Mouse (Mus musculus) gastrocnemius, postnatal 10 days (tissue): ENCODE results near the gene Capsl. TPM values are rescaled to one million over a fixed set of nuclear protein-coding genes. Genes with fewer than 3 reads are reported as not detected.
A peak's percentile ranks its signal among the peaks of the same experiment; 100 is the strongest.

Source experiments
- DNase-seq: peaks from one replicate; pipeline ENCODE4 v3.0.0; 2021; ENCODE audit warnings: mixed read lengths
- long read RNA-seq, 2 experiments: library from polyadenylated mRNA; stranded (forward); transcript quantifications; one replicate each; pipeline ENCODE4 v2.0.0; 2021
- total RNA-seq, 2 experiments: library from RNA; stranded (reverse); gene quantifications; 2 replicates each; pipeline ENCODE4 v1.2.3; 2021

Gene Capsl
- total RNA-seq: not detected
- long read RNA-seq, experiment 1: 0 reads
- long read RNA-seq, experiment 2: 0 reads

DNA sequence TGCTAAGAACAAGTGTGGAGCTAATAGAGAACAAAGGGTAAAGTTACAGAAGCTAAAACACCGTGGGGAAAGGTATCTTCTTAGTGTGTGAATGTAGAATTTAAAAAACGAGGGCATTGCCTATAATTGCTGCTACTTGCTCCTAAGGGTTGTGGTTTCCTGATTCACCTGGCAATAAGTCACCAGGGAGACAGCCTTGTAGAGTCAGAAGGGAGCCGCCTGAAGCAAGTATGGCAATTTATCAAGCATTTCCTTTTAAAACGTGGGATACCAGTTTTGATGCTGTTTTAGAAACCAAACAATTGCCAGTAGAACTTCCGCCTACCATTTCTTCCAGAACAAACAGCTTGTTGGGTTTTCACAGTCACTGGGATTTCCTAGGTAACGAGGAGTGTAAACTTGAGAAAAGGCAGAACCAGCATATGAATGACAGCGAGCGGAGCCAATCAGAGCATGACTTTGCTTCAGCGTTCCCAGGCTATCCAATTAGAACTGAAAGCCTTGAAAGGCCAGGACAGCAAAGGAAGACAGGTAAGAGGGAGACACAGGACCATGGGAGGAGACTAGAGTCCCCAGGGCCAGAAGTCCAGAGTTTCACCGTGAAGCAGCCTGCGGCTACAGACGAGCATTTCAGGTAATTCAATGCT is at the start of gene Capsl:
TSS of gene Capsl (plus strand) at position 495 of the 647 bp plus-strand sequence.
- DNase-seq: peak; percentile 5

DNA sequence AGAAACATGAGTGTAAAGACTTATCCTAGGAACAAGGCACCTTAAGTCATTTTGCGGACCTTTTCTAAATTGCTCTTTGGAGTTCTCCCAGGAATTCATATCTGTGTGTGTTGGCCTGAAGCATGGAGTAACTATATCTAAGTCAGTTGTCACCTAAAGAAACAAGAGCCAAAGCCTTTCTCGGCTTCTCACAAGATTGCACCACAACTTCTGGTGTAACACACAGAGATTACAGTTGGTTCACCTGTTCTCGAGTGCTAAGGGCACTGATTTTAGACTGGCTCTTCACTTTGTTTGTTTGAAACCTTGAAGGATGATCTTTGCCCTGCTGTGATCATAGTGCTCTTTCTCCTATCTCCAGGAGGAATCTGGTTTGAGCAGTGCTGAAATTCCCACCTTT is 26.4 kb upstream of the Capsl start:
- no peak for DNase-seq

DNA sequence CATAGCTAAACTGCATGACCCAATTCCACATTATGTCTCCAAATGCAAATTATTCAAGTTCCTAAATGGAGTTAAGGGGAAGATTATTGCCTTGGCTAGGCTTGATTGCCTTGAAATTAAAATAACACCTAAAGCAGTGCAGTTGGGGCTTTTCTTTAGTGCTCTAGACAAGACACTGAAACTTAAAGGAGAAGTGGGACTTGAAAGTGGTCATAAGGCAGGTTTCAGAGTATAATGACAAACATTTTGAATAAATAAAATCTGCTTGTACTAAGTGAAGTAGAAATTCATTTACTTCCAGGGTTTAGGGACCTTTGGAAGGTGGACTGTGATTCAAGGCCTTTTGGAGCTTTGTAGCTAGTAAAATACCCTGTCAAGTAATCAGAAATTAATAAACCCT is 14.7 kb upstream of the Capsl start:
- DNase-seq: no peak

DNA sequence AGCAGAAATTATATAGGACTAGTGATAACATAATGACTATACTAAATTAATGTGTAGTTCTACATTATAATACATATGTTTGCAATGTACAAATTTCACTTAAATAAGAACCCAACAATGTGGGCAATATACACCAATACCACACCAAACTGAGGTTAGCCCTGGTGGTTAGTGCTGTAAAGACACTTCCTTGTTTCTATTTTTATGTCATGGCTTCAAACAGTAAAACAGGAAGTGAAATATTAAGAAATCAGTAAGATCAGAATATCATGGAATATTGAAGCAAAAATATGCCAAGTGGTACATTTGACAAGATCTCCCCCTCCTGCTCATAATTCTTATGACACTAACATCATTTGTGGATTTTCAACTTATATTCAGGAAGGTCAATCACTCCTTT is 8.0 kb upstream of the Capsl start:
- no peak for DNase-seq

DNA sequence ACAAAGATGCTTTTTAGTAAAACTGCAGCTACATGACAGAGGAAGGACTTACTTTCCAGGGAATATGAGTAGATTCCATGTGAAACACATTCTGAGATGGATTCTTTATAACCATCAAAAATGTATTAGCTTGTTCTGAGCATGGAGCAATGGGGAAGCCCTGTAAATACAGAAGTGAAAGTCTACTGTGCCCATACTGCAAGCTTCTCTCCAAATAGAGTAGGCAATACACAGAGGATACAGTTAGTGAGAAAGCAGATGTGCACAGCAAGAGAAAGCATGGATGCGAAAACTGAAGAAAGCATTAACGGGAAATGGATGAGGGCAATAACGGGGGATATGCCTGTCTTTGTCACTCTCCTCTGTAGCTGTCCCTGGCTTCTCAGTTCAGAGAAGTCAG is 6.0 kb upstream of the Capsl start:
- no peak for DNase-seq

DNA sequence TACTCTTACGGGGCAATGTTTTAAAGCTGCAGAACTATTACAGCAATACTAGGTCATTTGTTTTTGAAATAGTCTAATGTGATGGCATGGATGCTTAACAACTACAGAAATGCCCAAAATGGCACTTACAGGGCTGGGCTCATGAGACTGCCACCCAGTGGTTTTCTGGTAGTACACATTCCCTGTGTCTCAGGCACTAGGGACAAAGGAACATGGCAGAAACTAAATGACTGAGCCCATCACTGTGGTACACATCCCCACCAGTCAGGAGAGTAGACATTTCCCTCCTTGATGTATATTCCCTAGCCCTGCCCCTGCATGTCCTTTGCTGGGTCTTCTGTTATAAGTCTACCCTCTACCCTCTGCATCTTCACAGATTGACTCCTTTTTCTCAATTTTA is 16.2 kb downstream of the Capsl start:
- DNase-seq: no peak

DNA sequence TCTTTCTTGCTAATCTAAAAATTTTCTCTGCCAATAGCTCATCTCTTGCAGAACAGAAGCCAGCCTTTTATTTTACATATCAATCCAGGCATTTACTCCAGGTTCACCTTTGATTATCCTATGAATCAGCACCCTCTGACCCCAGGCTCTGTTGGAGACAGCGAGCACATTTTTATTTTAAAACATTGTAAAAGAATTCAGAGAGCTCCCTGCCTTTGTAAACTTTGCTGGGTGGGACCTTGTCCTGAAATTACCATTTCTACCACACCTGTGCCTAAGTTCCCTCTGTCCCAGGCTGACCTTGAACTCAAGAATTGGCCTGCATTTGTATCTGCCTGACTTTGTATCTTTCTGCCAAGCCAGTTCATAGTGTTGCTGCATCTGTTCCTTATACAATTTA is 17.0 kb downstream of the Capsl start:
- DNase-seq: no peak

DNA sequence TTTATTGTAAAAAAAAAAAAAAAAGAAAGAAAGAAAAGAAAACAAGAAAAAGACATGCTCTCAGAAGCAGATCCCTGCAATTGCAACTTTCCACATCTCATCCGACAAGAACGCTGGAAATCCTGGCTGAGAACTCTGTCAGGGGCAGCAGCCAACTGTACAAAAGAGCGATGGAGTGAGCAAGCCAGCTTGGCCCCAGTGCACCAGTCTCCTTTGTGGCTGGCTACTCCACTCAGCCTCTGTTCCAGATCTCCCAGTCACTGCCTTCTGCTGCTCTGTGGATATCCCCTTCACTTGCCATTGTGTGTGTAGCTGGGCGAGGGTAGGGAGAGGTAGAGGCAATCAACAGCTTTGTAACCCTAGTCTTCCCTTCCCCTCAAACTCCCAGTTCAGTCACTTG is 18.4 kb downstream of the Capsl start:
- DNase-seq: peak; percentile 16

DNA sequence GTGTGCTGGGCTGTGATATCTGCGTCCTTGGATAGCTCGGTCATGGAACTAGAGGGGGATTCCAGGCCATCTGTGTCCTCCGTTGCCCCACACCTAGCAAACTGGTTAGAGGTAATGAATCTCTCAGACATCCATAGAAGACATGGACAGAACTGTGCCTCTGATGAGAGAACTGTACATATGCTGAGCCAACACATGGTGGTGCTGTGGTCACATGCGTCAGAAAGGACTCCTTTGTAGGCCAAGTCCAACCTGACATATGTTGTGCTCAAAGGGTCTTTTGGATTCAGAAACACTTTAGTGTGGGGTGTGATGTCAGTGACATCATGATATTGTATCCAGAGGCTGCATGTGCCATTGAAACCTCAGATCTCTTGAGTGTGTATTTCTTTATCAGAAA is 19.4 kb downstream of the Capsl start:
- DNase-seq: peak; percentile 6

DNA sequence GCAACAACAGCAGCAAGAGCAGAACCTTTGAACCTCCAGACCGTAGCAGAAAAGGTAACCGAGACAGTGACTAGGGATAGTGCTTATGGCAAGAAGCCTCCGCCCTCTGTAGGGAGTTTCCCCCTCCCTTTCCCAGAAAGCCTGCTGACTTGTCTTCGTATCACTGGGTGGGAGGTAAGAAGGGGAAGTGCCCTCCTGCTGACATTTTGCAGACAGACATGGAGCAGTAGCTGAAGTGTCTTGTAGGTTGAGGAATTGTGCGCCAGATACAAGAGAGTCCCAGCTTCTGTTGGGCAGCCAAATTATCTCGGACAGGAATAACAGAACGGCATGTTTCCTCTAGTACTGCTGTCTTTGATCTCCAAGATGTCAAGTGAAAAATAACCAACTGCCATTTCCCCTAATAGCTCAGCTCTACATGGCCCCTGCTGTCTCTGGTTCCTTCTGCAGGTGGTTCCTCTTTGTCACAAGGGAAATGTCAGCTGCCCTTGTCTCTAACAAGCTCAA is 27.7 kb downstream of the Capsl start:
- no peak for DNase-seq

DNA sequence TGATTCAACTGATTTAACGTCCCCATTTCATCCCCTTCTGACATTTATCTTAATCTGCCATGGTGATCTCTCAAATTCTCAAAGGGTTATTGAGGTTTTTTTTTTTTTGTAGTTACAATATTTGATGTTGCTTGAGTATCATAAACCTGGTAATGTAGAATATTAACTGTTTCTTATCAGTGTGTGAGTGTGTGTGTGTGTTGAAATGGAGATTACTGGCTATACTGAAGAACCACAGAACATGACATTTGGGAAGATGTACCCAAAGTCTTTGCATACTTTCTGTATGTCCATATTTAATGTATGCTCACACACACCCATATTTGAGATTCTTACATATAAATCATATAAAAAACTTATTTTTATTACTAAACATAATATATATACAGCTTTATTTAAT is 28.2 kb downstream of the Capsl start:
- no peak for DNase-seq

DNA sequence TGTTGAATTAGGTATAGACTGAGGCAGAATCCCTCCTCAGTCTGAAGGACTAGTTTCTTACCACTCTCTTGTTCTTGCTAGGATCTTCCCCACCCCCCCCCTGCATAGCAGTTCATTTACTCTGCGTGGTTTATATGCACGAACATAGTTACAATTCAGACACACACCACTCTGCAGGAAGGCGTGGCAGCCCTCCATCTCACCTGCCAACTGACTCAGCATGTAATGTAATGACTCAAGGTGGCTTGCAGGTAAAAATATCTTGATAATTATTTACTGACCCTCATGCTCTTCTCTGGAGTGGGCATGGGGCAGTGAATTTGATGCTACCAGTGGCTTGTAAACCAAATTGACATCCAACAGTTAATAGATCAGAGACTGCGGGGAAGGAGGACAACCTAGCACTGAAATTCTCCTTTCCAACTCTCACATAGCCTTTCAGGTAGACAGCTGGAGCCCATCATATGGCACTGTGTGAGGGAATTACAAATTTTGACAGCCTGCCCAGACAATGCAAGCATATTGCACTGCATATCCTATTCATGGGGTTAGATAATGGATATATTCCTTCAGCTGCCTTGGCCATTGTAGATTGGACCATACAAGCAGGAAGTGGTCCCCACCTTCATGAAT is 35.3 kb downstream of the Capsl start:
- DNase-seq: no peak

DNA sequence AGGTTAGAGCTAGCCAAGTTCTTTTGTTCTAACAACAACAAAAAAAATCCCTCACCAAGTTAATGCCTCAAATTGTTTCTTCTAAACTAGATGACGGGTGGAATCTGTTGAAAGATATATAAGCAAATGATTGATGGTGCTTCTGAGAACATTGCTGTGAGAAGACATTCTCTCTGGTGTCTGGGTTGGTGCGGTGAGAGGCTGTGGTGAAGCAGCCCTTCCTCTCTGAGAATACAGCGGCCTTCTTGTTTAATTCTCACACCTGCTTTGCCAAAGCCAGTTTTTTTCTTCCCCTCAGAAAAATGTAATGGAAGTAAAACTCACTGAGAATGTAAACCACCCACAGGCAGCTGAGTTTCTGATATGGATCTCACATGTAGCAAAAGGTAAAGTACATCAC is 36.3 kb downstream of the Capsl start:
- no peak for DNase-seq

DNA sequence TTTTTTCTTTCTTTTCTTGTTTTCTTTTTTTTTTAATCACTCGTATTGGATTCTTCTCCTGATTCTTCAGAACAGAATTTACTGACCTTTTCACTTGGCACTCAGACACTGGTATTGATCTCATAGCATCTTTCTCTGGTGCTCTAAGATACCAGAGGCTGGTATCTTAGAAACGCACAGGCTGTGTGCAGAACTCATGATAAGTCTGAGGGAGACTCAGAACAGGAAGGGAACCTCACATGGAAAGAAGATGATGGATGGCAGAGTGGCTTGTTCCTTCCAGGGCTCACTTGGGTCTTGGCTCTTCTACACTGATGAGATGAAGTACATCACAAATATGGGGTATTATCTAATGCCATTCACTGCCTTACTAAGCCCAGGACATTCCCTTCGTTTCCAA is 36.8 kb downstream of the Capsl start:
- DNase-seq: no peak

DNA sequence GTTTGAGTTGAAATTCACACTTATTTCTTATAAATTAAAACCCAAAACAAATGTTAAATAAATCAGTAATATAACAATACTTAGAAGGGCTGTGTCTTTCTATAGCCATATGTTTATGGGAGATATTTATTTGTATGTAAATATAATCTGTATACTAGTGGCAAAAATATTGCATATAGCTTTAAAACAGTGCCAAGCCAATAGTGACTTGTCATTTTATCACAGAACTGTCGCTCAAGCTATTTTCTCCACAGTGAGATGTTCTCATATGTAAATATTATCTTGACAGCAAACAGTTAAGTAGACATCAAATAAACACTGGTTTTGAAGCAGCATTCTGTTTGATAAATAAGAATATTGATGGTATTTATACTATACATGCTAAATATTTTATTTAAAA is 37.4 kb downstream of the Capsl start:
- no peak for DNase-seq

DNA sequence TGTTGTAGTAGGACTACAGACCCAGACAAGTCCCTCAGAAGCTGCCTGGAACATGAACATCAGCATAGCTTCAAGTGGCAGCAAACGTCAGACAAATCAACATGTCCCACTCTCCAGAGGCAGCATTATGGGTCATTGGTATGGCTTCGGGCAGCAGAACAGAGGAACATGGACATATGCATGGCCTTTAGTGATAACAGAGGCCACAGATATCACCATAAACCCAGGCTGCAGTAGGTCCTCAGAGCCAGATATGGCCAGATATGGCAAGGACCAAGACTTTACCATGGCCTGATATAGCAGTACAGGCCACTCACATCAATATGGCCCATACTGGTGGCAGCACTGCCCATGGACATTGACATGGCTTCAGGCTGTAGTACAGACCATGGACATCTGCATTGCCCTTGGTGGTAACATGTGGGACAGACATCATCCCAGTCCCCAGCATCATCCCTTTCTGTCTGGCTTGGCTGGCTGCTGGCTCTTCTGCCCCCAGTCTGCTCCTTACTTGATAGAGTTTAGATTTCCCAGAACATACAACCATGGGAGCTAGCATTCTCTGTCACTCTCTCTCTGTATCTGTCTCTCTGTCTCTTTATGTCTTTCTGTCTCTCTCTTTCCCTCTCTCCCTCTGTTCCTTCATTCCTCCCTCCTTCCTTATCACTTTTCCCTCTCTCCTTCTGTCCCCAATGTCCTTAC is 53.7 kb downstream of the Capsl start:
- DNase-seq: no peak

DNA sequence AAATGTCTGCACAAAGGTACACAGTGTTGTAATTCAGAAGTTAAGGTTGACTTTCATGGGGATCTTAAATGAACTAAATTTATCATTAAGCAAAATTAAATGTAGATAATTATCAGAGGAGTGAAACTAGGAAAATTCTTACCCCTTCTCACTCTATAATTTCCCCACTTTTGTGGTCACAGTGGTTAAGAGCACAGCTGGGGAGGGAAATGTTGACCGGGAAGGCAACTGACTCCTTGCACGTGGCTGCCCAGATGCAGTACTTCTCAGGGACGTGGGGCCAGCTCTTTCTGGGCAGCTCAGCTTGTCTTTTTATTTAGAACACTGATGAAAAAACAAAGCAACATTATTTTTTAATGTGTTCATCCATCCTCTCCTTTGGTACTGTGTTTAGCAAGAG is 56.2 kb downstream of the Capsl start:
- DNase-seq: no peak

Other genes starting within 250 kb of the Capsl start
- not detected for gene Ugt3a1, start 159.1 kb upstream of the Capsl start, total RNA-seq
- gene Ugt3a2, start 100.5 kb upstream of the Capsl start, total RNA-seq: not detected
- gene Il7r, start 94.1 kb downstream of the Capsl start, total RNA-seq: under 1 TPM; 0.12 to 0.72 TPM